Mouse (Mus musculus) CD8-positive naive resting alpha-beta T cell, adult 2 months (primary cell): ENCODE results near the gene Ubxn6.
"Not testable (repeated sequence)": the region's sequence is repeated elsewhere in the genome, so short reads cannot be mapped to it uniquely, and the experiment has no call there.

Experiments
- DNase-seq, 2 experiments: peaks; one replicate each; pipeline ENCODE4 v3.0.0; 2022; ENCODE audit warnings: low read depth in 2 of 2, low spot score in 2 of 2

Ubxn6 gene

GRCm38 (mm10) chr17:56074827-56075208, at the start of gene Ubxn6:
Gene Ubxn6, minus strand, starts transcription at chr17:56075028.
- DNase-seq, result peak; percentile 96

GRCm38 (mm10) chr17:56123681-56124340, 49.0 kb upstream of the Ubxn6 start:
- no peak for DNase-seq

- DNase-seq, result no peak
Measured at GRCm38 (mm10) chr17:56123161-56123560, 48.3 kb upstream of the Ubxn6 start.

- DNase-seq, result no peak
Measured at GRCm38 (mm10) chr17:56121826-56122225, 47.0 kb upstream of the Ubxn6 start, which contains the start of gene Lrg1. Gene Lrg1, minus strand, starts transcription at chr17:56122001.

GRCm38 (mm10) chr17:56119981-56120880, 45.4 kb upstream of the Ubxn6 start:
- no peak for DNase-seq

- DNase-seq, result no peak
Measured at GRCm38 (mm10) chr17:56119431-56119830, 44.6 kb upstream of the Ubxn6 start.

GRCm38 (mm10) chr17:56117251-56117710, 42.5 kb upstream of the Ubxn6 start, which contains the start of gene Plin5:
Gene Plin5, minus strand, starts transcription at chr17:56117596.
- no peak for DNase-seq

GRCm38 (mm10) chr17:56116193-56116592, 41.4 kb upstream of the Ubxn6 start:
- DNase-seq, result no peak

GRCm38 (mm10) chr17:56112743-56113142, 37.9 kb upstream of the Ubxn6 start:
- DNase-seq, result no peak

GRCm38 (mm10) chr17:56111864-56112263, 37.0 kb upstream of the Ubxn6 start:
- peak; percentile 51 to 63 for DNase-seq

GRCm38 (mm10) chr17:56111021-56111420, 36.2 kb upstream of the Ubxn6 start:
- no peak for DNase-seq

- DNase-seq, result no peak
Measured at GRCm38 (mm10) chr17:56110571-56110970, 35.7 kb upstream of the Ubxn6 start.

- DNase-seq, result no peak
Measured at GRCm38 (mm10) chr17:56109219-56110051, 34.6 kb upstream of the Ubxn6 start, which contains the start of gene Plin4. Gene Plin4, minus strand, starts transcription at chr17:56109803.

GRCm38 (mm10) chr17:56108334-56109044, 33.7 kb upstream of the Ubxn6 start:
- DNase-seq, result no peak

- no peak for DNase-seq
Measured at GRCm38 (mm10) chr17:56107736-56108135, 32.9 kb upstream of the Ubxn6 start.

GRCm38 (mm10) chr17:56106981-56107380, 32.2 kb upstream of the Ubxn6 start:
- DNase-seq, result no peak

GRCm38 (mm10) chr17:56106436-56106835, 31.6 kb upstream of the Ubxn6 start:
- not testable (repeated sequence) for DNase-seq

GRCm38 (mm10) chr17:56104821-56105220, 30.0 kb upstream of the Ubxn6 start:
- not testable (repeated sequence) for DNase-seq

GRCm38 (mm10) chr17:56103465-56104285, 28.8 kb upstream of the Ubxn6 start:
- DNase-seq, result no peak

- no peak for DNase-seq
Measured at GRCm38 (mm10) chr17:56102927-56103326, 28.1 kb upstream of the Ubxn6 start.
